ENCODE assay signal across 18 mouse cellular contexts in the genomic region with DNA sequence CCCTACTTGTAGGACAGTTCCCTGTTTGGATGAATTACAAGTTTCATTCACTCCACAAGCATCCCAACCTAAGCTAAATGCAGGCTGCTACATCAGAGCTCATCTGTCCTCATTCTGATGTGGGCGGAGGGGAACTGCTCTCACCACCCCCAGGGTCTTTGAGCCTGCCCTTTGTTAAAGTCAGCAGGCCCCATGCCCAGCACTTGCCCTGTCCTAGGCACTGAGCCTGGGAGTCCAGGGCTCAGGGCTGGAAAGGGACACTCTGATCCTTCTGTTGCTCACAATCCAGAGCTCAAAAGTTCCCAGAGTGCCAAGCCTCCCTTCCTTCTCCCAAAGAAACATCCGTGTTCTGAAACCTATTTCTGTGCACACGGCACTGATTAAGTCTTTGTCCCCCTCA.
"Had no signal": no experiment of that assay in that cellular context is flagged by ENCODE, and none has a peak within 500 bp of the region (broad histone marks: within the 10 kb centered on the region; RNA-seq: fewer than 3 reads in every experiment).

No protein-coding gene starts in this region.

- H3K36me3 ChIP-seq: liver, embryonic 15.5 days; lung, embryonic 15.5 days; midbrain, embryonic 13.5 days; midbrain, embryonic 15.5 days; neural tube, embryonic 12.5 days; stomach, embryonic 15.5 days had no signal

- H3K9ac ChIP-seq: liver, embryonic 15.5 days; liver, postnatal 0 days; lung, embryonic 15.5 days; midbrain, embryonic 13.5 days; midbrain, embryonic 15.5 days; neural tube, embryonic 12.5 days; stomach, embryonic 15.5 days had no signal

- H3K27ac ChIP-seq: liver, embryonic 15.5 days; lung, embryonic 15.5 days; macrophage; midbrain, embryonic 13.5 days; midbrain, embryonic 15.5 days; neural tube, embryonic 12.5 days; stomach, embryonic 15.5 days; stomach, postnatal 0 days had no signal

- H3K4me1 ChIP-seq: liver, embryonic 15.5 days; lung, embryonic 15.5 days; megakaryocyte, embryonic 14.5 days; midbrain, embryonic 15.5 days; neural tube, embryonic 12.5 days; stomach, embryonic 15.5 days had no signal

- H3K4me3 ChIP-seq: liver, embryonic 15.5 days; lung, embryonic 15.5 days; megakaryocyte, embryonic 14.5 days; midbrain, embryonic 13.5 days; midbrain, embryonic 15.5 days; neural tube, embryonic 12.5 days; stomach, embryonic 15.5 days had no signal

- ATAC-seq: liver, postnatal 0 days; lung, postnatal 0 days; midbrain, embryonic 13.5 days; midbrain, embryonic 15.5 days had no signal

- DNase-seq: liver, postnatal 0 days; lung, adult 2 months; lung, postnatal 14 days; lung, postnatal 36 days; thymus, adult 2 months; thymus, postnatal 25 days; thymus, postnatal 4 days had no signal

- H3K27me3 ChIP-seq: liver, embryonic 15.5 days; lung, embryonic 15.5 days; megakaryocyte, embryonic 14.5 days; midbrain, embryonic 15.5 days; neural tube, embryonic 12.5 days; stomach, embryonic 15.5 days had no signal

- H3K4me2 ChIP-seq: liver, embryonic 15.5 days; lung, embryonic 15.5 days; midbrain, embryonic 11.5 days; midbrain, embryonic 13.5 days; midbrain, embryonic 15.5 days; neural tube, embryonic 12.5 days; stomach, embryonic 15.5 days had no signal

- H3K9me3 ChIP-seq: liver, embryonic 15.5 days; lung, embryonic 15.5 days; megakaryocyte, embryonic 14.5 days; midbrain, embryonic 13.5 days; midbrain, embryonic 15.5 days; neural tube, embryonic 12.5 days; stomach, embryonic 15.5 days had no signal
